Mouse (Mus musculus) skeletal muscle tissue, postnatal 0 days (tissue): ENCODE measurements around the gene Ndfip2. TPM values are rescaled to one million over a fixed set of nuclear protein-coding genes. Genes with fewer than 3 reads are reported as not detected.

Experiments used
- polyA plus RNA-seq: library from polyadenylated mRNA; unstranded; fragments of >200 nt; fragmentation: Nextera tagmentation; extraction: Ambion mirVana; gene quantifications from 2 replicates; pipeline ENCODE4 v1.2.1, GENCODE M21; 2015

Ndfip2 gene
- polyA plus RNA-seq = 42.1 TPM in 2 replicates

GRCm38 (mm10) chr14:105258379-105259034, at the start of gene Ndfip2:
Gene Ndfip2 (plus strand): TSS chr14:105258573.

Other genes with a start within 250 kb of the Ndfip2 start
- gene Rbm26, start 81.2 kb upstream of the Ndfip2 start, polyA plus RNA-seq = 12.7 and 15.9 TPM in 2 replicates